Mouse (Mus musculus): ENCODE measurements at regions not wholly inside any gene's neighbourhood (a gene's known extent, or its start where the extent isn't known, plus 50 kb on each side); places are given as distances from the start of the nearest gene placed in this dataset.
A peak's percentile ranks its signal among the peaks of the same experiment; 100 is the strongest.
"Not testable (repeated sequence)": the region's sequence is repeated elsewhere in the genome, so short reads cannot be mapped to it uniquely, and the experiment has no call there.

DNA sequence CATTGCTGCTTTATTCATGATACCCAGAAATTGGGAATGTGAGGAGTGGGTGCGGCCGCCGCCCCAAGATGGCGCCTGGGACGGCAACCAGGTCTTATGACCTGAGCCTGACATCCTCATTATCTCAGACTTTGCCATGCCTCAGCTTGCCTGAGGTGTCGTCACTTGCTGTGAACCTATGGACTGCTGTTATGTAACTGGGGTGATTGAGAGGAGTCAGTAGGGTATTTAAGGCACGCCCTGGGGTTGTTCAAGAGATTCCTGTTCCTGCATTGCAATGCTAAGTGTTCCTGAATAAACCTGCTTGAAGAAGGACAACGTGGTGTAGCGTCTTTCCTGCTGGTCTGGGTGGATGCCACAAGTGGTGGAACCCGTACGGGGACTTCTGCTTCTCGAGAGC lies 211.4 kb upstream of the Pou3f2 start:
- no peak for DNase-seq (ENCODE audit: low spot score in 2 of 2)

DNA sequence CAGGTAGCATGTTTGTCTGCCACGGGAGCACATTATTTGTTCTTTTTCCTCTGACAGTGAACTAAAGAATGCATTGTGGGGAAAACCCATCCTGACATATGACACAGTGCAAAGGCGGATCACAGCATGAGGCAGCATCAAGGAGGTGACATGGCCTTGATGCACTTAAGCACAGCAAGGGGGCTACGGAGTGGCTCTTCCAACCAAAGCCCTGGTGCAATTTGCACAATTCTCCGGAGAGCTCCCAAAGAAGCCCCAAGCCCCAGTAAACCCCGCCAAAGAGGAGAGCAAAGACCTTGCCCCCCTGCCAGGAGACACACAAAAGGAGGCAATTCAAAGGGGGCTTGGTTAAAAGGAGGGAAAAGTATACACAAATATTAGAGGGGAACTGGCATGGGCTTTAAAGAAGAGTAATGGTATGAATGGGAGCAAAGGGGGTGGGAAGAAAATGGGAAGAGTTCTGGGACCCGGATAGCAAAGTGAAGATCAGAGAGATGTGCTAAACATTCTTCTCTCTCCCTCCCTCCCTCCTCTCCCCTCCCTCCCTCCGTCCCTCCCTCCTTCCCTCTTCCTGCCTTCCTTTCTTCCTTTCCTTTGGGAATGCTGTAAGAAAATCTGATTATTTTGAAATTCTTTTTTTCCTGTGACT lies 179.7 kb upstream of the Pou3f2 start:
- DNase-seq (ENCODE audit: low spot score in 2 of 2) = no peak

DNA sequence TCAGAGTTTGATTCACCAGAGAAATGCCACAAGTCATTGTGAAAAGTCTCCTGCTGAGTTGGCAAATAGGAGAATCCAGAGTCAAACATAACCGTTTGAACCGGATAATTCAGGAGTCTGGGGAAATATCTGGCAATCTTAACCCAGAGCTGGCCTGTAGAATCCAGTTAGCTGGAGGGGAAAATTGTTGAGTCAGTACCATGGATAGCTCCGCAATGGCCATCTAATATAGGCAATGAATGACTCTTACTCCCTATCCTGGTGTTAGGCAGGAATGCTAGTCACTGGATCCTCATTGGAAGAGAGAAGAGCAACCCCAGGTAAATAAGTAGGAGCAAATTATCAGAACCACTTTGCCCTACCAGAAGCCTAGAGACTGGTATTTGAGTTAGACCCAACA lies 157.4 kb upstream of the Pou3f2 start:
- DNase-seq (ENCODE audit: low spot score in 2 of 2) = no peak

DNA sequence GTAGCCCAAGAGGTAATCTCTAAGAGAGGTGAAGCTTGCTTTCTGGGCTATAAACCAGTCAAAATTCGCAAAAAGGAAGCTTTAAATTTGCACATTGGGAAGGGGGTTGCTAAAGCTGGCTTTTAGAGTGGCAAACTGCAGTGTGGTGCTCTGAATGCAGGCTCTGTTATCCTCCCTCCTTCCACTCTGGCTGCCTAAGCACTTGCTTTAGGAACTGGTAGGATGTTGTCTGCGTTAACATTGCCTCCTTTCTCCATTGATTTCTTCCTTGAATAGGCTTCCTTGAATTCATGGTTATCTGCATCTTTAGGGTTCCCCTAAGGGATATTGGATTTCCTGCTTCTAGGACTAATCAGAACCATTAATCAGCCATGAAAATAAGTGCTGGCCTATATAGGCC lies 120.8 kb upstream of the Pou3f2 start:
- peak; percentile 26 to 34 for DNase-seq (ENCODE audit: low spot score in 2 of 2)

DNA sequence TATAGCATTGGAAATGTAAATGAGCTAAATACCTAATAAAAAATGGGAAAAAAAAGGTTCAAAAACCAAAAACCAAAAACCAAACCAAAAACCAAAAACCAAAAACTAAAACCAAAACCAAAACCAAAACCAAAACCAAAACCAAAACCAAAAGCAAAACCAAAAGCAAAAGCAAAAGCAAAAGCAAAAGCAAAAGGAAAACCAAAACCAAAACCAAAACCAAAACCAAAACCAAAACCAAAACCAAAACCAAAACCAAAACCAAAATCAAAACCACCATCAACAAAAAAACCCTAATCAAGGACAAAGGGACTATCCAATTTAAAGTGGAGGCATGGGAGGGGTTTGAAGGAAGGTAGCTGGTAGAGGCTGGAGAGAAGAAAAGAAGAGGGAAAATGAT lies 114.0 kb upstream of the Pou3f2 start:
- DNase-seq (ENCODE audit: low spot score in 2 of 2) = not testable (repeated sequence)

DNA sequence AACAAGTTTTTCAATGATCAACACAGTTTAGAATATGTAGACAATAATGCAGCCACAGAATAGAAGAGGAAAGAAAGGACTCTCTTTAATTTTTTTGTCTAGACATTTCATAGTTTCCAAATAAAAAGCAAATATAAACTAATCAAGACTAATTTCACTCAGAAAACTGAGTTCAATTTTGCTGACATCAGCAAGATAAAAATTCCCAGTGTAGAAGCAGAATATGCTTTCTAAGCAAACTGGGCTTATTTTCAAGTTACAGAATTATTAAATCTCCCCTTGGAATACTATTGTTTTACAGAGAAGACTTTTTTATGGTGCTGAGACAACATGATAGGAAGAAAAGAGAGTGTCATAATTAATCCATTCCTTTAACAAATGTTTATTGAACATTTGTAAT lies 99.0 kb upstream of the Pou3f2 start:
- DNase-seq (ENCODE audit: low spot score in 2 of 2) = no peak

DNA sequence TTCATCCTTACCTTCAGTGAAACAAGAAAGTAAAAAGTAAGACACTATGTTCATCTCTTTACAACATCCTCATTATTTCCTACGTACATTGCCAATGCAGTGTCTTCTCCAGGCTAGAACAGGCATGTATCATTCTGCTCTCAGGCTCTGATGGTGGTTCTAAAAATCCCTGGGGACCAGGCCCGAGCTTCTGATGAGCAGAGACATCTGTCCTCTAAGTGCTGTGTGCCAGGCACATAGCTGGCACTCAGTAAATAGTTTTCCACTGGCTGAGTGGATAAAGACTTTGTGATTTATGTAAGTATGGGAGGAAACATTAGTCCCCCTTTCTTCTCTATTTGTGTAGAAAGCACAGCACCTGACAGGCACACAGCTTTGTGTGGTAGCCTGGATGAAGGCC lies 77.8 kb upstream of the Pou3f2 start:
- DNase-seq (ENCODE audit: low spot score in 2 of 2) = no peak

DNA sequence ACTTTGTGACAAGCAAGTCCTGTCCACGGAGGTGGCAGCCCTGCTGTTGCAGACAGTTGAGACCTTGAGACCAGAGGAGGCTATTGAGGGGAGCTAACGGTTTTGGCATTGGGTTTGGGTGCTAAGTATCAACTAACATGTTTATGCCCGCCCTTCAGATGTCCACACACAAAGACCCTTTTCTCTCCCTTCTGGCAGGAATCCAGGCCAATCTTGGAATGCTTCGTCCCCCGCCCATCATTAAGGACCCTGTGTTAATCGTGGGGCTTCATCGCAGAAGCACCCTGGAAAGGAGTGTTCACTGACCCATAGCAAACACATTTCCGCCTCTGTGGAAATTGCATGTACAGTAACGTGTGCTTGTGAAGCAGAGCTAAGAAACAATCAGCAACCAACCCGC lies 76.4 kb upstream of the Pou3f2 start:
- peak; percentile 36 to 44 for DNase-seq (ENCODE audit: low spot score in 2 of 2)

All from right cerebral cortex, postnatal 10 days (tissue).